Mouse (Mus musculus) lung, embryonic 15.5 days (tissue): ENCODE results near the gene Cacna1a. TPM values are rescaled to one million over a fixed set of nuclear protein-coding genes. Genes with fewer than 3 reads are reported as not detected.

Experiments
- ATAC-seq: fragments of 200-750 bp; cut with Nextera tagmentation; 2 replicates; pipeline ENCODE4 v1.8.0; 2017; ENCODE audit warnings: moderate number of reproducible peaks, borderline replicate concordance; ENCODE audit not compliant: low FRiP score, low TSS enrichment; ENCODE audit errors: extremely low read depth
- H3K27ac ChIP-seq: fragments of 300-500 bp; sonication (generic); 2 replicates; pipeline ENCODE4 v1.5.1; 2015; ENCODE audit warnings: moderate library complexity, mild to moderate bottlenecking, inconsistent platforms
- H3K27me3 ChIP-seq: fragments of 300-500 bp; sonication (generic); 2 replicates; pipeline ENCODE4 v1.6.1; 2015; ENCODE audit warnings: inconsistent platforms
- H3K36me3 ChIP-seq: fragments of 300-500 bp; sonication (generic); 2 replicates; pipeline ENCODE4 v1.6.1; 2015; ENCODE audit warnings: inconsistent platforms
- H3K4me1 ChIP-seq: fragments of 300-500 bp; sonication (generic); 2 replicates; pipeline ENCODE4 v1.6.1; 2015; ENCODE audit warnings: inconsistent platforms
- H3K4me2 ChIP-seq: fragments of 300-500 bp; sonication (generic); 2 replicates; pipeline ENCODE4 v1.6.1; 2015; ENCODE audit warnings: inconsistent platforms, mild to moderate bottlenecking, moderate library complexity
- H3K4me3 ChIP-seq: fragments of 300-500 bp; sonication (generic); 2 replicates; pipeline ENCODE4 v1.5.1; 2015; ENCODE audit warnings: mild to moderate bottlenecking, inconsistent platforms
- H3K9ac ChIP-seq: fragments of 300-500 bp; sonication (generic); 2 replicates; pipeline ENCODE4 v1.6.1; 2015; ENCODE audit warnings: inconsistent platforms
- H3K9me3 ChIP-seq: fragments of 300-500 bp; sonication (generic); 2 replicates; pipeline ENCODE4 v1.6.1; 2016; ENCODE audit warnings: inconsistent platforms
- WGBS: fragments of 180-500 bp; shearing (Covaris S2); methylation state at CpG from one replicate; pipeline ENCODE4 v1.1.7; 2015; 5-methylcytosine and 5-hydroxymethylcytosine counted together
- polyA plus RNA-seq: library from polyadenylated mRNA; unstranded; fragments of >200 nt; fragmentation: Nextera tagmentation; extraction: Ambion mirVana; gene quantifications from 2 replicates; pipeline ENCODE4 v1.2.1, GENCODE M21; 2015

The Cacna1a gene
- polyA plus RNA-seq, 1 experiment from 2014 or later: 2.1 TPM

GRCm38 (mm10) chr8:84646800-84647199 lies 258.6 kb downstream of the Cacna1a start:
- WGBS: 46% methylated on average over 6 of the region's 6 CpGs
- Histone ChIP-seq H3K27me3 (no peaks in the 10 kb centered on the region), H3K4me3 (no peak overlapping the region), H3K36me3 (no peaks in the 10 kb centered on the region), H3K9me3 (no peaks in the 10 kb centered on the region), H3K9ac (no peak overlapping the region), H3K4me1 (peaks cover 10% of the 10 kb centered on the region), H3K4me2 (peak overlapping the region; percentile 53), H3K27ac (peak overlapping the region; percentile 42; the same call in 1 of the 2 replicates)
- ATAC-seq: no peak

GRCm38 (mm10) chr8:84647461-84647901 lies 259.2 kb downstream of the Cacna1a start:
- Histone ChIP-seq H3K9me3 (no peaks in the 10 kb centered on the region), H3K27me3 (no peaks in the 10 kb centered on the region), H3K27ac (peak overlapping the region; percentile 42; the same call in 1 of the 2 replicates), H3K4me1 (peaks cover 10% of the 10 kb centered on the region), H3K4me3 (peak overlapping the region; percentile 19), H3K4me2 (peak overlapping the region; percentile 53), H3K9ac (peak overlapping the region; percentile 15; the same call in 1 of the 2 replicates), H3K36me3 (no peaks in the 10 kb centered on the region)
- peak; percentile 63; the same call in 1 of the 2 replicates for ATAC-seq
- 2% methylated on average over 14 of the region's 14 CpGs for WGBS

- Histone ChIP-seq H3K9me3 (no peaks in the 10 kb centered on the region), H3K4me3 (no peak overlapping the region), H3K4me1 (peaks cover 17% of the 10 kb centered on the region), H3K4me2 (no peak overlapping the region), H3K27ac (no peak overlapping the region), H3K27me3 (no peaks in the 10 kb centered on the region), H3K9ac (no peak overlapping the region), H3K36me3 (no peaks in the 10 kb centered on the region)
- ATAC-seq: no peak
- WGBS: 54% methylated on average over 3 of the region's 3 CpGs
Measured at GRCm38 (mm10) chr8:84650213-84650612, 262.0 kb downstream of the Cacna1a start.

GRCm38 (mm10) chr8:84653092-84653631 lies 264.9 kb downstream of the Cacna1a start:
- Histone ChIP-seq H3K4me2 (0 out of 2 replicates have a peak overlapping the region, but pooled peaks have one; percentile 2), H3K4me3 (peak overlapping the region; percentile 13; the same call in 1 of the 2 replicates), H3K27ac (peak overlapping the region; percentile 53), H3K27me3 (no peaks in the 10 kb centered on the region), H3K36me3 (no peaks in the 10 kb centered on the region), H3K9ac (no peak overlapping the region), H3K9me3 (no peaks in the 10 kb centered on the region), H3K4me1 (peaks cover 36% of the 10 kb centered on the region)
- ATAC-seq: no peak
- 50% methylated on average over 9 of the region's 9 CpGs for WGBS

- Histone ChIP-seq H3K4me2 (peak overlapping the region; percentile 89), H3K4me1 (peaks cover 47% of the 10 kb centered on the region), H3K9me3 (no peaks in the 10 kb centered on the region), H3K9ac (no peak overlapping the region), H3K27me3 (no peaks in the 10 kb centered on the region), H3K27ac (peak overlapping the region; percentile 99), H3K36me3 (no peaks in the 10 kb centered on the region), H3K4me3 (no peak overlapping the region)
- ATAC-seq: no peak
- WGBS: 35% methylated on average over 4 of the region's 4 CpGs
Measured at GRCm38 (mm10) chr8:84654597-84654996, 266.4 kb downstream of the Cacna1a start.

- peak; percentile 74 for ATAC-seq
- H3K27ac ChIP-seq: peak overlapping the region; percentile 99
- peaks cover 57% of the 10 kb centered on the region for H3K4me1 ChIP-seq
- H3K4me2 ChIP-seq: peak overlapping the region; percentile 89
- peak overlapping the region; percentile 64 for H3K9ac ChIP-seq
- WGBS: 2% methylated on average over 13 of the region's 15 CpGs
- H3K36me3 ChIP-seq: no peaks in the 10 kb centered on the region
- peak overlapping the region; percentile 47 for H3K4me3 ChIP-seq
- H3K9me3 ChIP-seq: no peaks in the 10 kb centered on the region
- no peaks in the 10 kb centered on the region for H3K27me3 ChIP-seq
Measured at GRCm38 (mm10) chr8:84655336-84656190, 267.3 kb downstream of the Cacna1a start.

GRCm38 (mm10) chr8:84656191-84656525 lies 267.9 kb downstream of the Cacna1a start:
- ATAC-seq: 0 out of 2 replicates have a peak, but pooled peaks have one; percentile 21
- peak overlapping the region; percentile 64 for H3K9ac ChIP-seq
- peak overlapping the region; percentile 99 for H3K27ac ChIP-seq
- no peaks in the 10 kb centered on the region for H3K36me3 ChIP-seq
- WGBS: 2% methylated on average over 10 of the region's 10 CpGs
- peak overlapping the region; percentile 89 for H3K4me2 ChIP-seq
- peaks cover 62% of the 10 kb centered on the region for H3K4me1 ChIP-seq
- peak overlapping the region; percentile 47 for H3K4me3 ChIP-seq
- no peaks in the 10 kb centered on the region for H3K9me3 ChIP-seq
- H3K27me3 ChIP-seq: no peaks in the 10 kb centered on the region

- H3K27ac ChIP-seq: peak overlapping the region; percentile 99
- no peaks in the 10 kb centered on the region for H3K9me3 ChIP-seq
- H3K4me2 ChIP-seq: peak overlapping the region; percentile 89
- peak overlapping the region; percentile 47 for H3K4me3 ChIP-seq
- H3K4me1 ChIP-seq: peaks cover 62% of the 10 kb centered on the region
- ATAC-seq: peak; percentile 74
- WGBS: under 1% methylated on average over 23 of the region's 23 CpGs
- no peaks in the 10 kb centered on the region for H3K36me3 ChIP-seq
- H3K27me3 ChIP-seq: no peaks in the 10 kb centered on the region
- H3K9ac ChIP-seq: peak overlapping the region; percentile 64
Measured at GRCm38 (mm10) chr8:84656641-84657126, 268.4 kb downstream of the Cacna1a start.

GRCm38 (mm10) chr8:84657203-84657602 lies 269.0 kb downstream of the Cacna1a start:
- Histone ChIP-seq H3K4me1 (peaks cover 62% of the 10 kb centered on the region), H3K9ac (peak overlapping the region; percentile 64; the same call in 1 of the 2 replicates), H3K36me3 (no peaks in the 10 kb centered on the region), H3K4me3 (peak overlapping the region; percentile 47), H3K9me3 (no peaks in the 10 kb centered on the region), H3K4me2 (peak overlapping the region; percentile 89), H3K27ac (peak overlapping the region; percentile 99), H3K27me3 (no peaks in the 10 kb centered on the region)
- no peak for ATAC-seq

GRCm38 (mm10) chr8:84657680-84658079 lies 269.4 kb downstream of the Cacna1a start:
- H3K4me3 ChIP-seq: no peak overlapping the region
- H3K4me1 ChIP-seq: peaks cover 62% of the 10 kb centered on the region
- H3K9ac ChIP-seq: no peak overlapping the region
- no peak for ATAC-seq
- H3K27me3 ChIP-seq: no peaks in the 10 kb centered on the region
- H3K4me2 ChIP-seq: peak overlapping the region; percentile 89
- peak overlapping the region; percentile 99 for H3K27ac ChIP-seq
- no peaks in the 10 kb centered on the region for H3K36me3 ChIP-seq
- 37% methylated on average over 4 of the region's 4 CpGs for WGBS
- no peaks in the 10 kb centered on the region for H3K9me3 ChIP-seq

- Histone ChIP-seq H3K36me3 (no peaks in the 10 kb centered on the region), H3K9me3 (no peaks in the 10 kb centered on the region), H3K27me3 (no peaks in the 10 kb centered on the region), H3K9ac (no peak overlapping the region), H3K4me1 (peaks cover 67% of the 10 kb centered on the region), H3K4me2 (no peak overlapping the region), H3K4me3 (no peak overlapping the region), H3K27ac (peak overlapping the region; percentile 97; the same call in 1 of the 2 replicates)
- ATAC-seq: no peak
- 57% methylated on average over 1 of the region's 1 CpGs for WGBS
Measured at GRCm38 (mm10) chr8:84658951-84659350, 270.7 kb downstream of the Cacna1a start.
